Mouse (Mus musculus): ENCODE results near the gene Dnm2.
"Not testable (repeated sequence)": the region's sequence is repeated elsewhere in the genome, so short reads cannot be mapped to it uniquely, and the experiment has no call there.

Dnm2 gene

DNA sequence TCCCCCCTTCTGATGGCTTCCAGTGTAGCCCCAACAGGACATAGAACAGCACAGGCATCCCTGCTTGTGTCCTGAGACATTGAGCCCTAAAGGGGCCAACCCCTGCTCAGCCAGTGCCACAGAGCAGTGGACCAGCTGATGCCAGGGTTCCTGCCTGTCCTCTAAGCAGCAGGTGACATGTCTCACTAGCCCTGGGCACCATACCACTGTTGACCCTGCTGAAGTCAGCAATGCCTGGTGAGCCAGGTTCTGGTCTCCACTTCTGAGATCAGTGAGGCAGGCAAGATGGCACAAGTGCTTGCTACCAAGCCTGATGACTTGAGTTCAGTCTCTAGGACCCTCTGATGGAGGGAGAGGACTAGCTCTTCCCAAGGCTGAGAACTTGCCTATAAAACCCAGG, 81.1 kb downstream of the Dnm2 start:
- in situ Hi-C loops (cut with MboI): no loop called here

DNA sequence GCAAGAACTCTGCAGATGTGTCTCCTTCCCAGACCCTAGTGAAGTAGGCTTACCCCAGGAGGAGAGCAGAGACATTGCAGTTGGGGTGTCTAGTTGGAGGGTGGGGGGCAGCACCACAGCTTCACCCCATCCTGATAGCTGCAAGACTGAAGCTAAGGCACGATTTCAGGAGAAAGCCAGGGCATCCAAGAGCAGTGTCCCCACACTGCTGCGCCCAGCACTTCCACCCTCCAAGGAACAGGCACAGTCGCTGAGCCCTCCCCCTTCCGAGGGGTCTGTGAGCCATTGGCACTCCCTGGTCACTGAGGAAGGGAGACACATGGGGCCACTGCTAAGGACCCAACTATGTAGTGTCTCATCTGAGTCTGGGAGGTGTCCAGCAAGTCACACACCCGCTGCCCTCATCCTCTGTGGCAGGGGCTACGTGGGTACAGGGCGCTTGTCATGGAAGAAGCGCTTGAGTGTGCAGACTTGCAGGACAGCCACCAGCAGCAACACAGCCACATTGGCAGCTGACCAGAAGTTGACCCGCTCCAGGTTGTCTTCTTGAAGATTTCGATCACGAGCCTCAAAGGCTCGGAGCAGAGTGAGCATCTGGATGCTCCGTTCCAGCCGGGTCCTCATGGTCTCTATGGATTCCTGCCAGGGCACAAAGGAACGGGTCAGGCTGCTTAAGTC, 83.2 kb downstream of the Dnm2 start:
- in situ Hi-C loops (cut with MboI): no loop called here

DNA sequence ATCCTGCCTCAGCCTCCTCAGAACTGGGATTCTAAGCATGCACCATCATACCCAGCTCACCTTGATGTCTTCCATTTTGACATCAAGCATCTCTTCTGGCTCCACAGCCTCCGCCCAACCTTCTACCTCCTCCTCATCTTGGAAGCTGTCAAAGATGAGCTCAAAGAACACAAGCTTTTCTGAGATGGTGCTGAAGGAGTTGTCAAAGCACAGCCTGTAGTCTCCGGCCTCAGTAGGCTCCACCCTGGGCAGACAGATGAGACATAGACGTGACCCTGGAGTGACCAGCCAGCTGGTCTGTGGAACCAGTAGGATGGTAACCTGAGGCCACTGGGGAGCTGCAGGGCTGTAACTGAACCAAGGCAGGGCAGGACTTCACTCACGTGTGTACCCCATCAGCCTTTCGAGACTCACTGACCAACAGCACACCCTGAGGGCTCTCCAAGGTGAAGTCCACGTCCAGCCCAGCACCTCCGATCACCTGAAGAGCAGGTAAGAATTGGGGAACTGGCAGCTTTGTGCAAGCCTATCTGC, 84.2 kb downstream of the Dnm2 start:
- in situ Hi-C loops (cut with MboI): no loop called here

DNA sequence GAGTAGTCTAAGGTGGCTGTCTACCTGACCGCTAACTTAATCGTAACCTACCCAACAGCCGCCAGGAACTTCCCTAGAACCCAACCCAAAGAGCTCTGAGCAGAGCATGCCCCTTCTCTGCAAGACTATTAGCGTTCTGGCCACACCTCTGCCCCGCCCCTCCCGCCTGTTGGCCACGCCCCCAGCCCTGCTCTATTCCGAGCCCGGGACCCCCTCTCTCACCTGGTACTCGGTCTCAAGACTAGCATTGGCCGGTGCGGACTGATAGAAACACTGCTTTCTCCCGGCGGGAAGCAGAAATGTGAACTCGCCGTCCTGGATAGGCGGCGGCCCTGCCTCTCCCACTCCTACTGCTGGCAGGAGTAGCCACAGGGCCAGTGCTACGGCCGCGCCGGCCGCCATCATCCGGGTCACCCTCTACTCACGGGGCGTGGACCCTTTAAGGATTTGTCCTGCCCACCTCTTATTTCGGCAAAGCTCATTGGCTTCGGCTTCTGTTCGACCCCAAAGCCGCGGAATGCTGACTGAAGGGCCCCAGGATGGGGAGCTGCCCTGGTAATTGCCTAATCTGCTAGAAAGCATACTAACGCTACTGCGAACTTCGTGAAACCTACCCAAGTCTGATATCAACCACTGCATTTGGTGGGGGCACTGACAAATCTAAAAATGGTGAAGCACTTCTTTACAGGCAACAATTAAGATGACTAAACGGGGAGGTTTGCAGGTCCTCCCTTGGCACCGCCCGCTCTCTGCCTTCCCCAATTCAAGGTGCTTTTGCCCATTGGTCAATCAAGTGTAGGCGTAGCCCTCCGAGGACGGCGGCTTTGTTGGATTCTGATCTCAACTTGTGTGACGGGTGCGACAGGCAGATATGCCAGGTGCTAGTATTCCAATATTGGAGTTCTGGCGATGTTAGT, 85.3 kb downstream of the Dnm2 start, which contains the start of gene Tmed1:
TSS of gene Tmed1 (minus strand) at position 481 of the 917 bp plus-strand sequence.
- in situ Hi-C loops (cut with MboI): no loop called here

DNA sequence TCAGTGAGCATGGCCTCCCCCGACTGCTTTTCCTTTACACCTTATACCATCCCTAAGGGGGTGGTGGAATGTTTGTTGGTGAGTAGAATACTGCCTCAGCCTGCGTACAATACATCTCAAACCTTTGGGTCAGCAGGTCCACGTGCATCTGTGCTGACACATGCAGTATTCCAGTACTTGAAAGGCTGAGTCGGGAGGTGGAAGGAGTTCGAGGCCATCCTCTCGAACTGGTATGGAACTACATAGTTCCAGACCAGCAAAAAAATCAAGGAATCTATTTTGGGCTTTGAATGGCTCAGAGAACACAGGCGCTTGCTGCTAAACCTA, 85.9 kb downstream of the Dnm2 start:
- in situ Hi-C loops (cut with MboI): no loop called here

DNA sequence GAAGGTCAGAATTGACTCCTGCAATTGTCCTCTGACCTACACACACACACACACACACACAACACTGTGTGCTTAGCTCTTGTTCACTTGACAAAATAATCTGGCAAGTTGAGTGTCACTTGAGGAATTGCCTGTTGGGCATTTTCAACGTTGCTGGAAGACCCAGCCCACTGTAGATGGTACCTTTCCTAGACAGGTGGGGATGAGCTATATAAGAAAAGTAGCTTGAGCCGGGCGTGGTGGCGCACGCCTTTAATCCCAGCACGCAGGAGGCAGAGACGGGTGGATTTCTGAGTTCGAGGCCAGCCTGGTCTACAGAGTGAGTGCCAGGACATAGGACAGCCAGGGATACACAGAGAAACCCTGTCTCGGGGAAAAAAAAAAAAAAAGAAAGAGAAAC, 86.3 kb downstream of the Dnm2 start:
- in situ Hi-C loops (cut with MboI): no loop called here

DNA sequence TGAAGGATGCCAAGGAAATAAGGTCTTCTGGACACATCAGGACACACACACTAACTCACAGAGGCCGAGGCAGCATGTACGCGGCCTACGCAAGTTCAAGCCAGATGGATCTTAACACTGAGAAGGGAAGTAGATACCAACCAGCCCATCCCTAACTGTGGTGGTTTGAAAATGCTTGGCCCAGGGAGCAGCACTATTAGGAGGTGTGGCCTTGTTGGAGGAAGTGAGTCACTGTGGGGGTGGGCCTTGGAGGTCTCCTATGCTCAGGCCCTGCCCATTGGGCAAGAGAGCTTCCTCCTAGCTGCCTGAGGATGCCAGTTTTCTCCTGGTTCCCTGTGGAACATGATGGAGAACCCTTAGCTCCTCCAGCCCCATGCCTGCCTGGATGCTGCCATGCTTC, 88.8 kb downstream of the Dnm2 start:
- in situ Hi-C loops (cut with MboI): no loop called here

DNA sequence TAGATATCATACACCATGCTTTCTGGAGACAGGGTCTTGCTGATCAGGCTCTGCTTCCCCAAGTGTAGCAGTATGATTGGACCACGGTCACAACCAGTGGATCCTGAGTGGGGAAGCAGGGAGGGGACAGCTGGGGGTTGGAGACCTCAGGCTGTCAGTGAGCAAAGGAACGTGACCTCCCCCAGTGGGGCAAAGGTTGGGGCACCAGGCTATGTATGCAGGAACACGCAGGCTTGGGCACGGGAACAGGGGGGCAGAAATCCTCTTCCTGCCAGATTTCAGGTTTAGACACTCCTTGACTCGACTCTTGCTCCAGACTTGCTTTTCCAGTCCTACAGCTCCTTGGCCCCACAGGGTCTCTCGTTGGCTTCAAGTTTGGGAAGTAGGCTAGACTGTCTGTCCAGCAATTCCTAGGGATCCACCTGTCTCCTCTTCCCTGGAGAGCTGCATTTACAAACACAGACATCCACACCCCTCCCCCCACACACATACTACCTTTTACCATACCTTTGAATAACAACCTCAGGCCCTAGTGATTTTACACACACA, 93.3 kb downstream of the Dnm2 start:
- in situ Hi-C loops (cut with MboI): no loop called here

DNA sequence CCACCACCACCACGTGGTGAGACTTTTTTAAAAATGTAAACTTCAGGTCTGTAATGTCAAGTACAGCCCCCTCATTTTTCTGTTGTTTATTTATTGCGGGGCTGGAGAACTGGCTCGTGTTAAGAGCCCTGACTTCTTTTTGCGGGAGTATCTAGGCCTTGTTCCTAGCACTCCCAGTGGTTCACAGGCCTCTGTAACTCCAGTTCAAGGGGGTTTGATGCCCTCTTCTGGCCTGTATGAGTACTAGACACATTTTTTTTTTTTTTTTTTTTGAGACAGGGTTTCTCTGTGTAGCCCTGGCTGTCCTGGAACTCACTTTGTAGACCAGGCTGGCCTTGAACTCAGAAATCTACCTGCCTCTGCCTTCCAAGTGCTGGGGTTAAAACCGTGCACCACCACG, 94.0 kb downstream of the Dnm2 start:
- in situ Hi-C loops (cut with MboI): not testable (repeated sequence)

DNA sequence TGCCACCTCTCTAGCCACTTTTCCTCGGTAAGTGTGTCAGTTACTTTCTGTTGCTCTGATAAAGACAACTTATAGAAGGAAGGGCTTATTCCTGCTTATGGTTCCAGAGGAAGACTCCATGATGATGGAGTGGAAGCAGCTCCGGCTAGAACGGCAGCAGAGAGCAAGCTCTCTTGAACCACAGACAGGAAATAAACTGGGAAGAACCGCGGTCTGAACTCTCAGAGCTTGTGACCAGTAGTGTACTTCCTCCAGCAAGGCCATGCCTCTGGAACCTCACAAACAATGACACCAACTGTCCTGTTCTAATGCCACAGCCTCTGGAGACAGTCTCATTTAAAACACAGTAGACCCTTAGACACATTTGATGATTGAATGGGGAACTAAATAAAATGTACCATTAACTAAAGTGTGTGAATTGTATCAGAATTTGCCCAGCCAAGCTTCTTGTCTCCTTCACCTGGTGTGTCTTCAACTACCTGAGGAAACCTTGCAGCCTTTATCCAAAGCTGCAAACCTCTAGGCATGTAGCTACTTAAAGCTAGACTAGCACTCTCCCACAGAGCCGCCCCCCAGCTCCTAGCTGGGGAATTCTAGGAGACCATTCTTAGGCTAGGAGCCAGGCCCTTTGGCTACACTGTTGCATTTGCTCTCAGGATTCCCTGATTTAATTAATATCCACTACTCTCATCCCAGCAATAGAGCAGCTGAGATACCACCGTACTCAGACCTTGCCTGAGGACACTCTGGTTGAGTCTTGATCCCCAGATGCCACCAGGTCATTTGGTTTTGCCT, 100.6 kb downstream of the Dnm2 start:
- in situ Hi-C loops (cut with MboI): no loop called here

DNA sequence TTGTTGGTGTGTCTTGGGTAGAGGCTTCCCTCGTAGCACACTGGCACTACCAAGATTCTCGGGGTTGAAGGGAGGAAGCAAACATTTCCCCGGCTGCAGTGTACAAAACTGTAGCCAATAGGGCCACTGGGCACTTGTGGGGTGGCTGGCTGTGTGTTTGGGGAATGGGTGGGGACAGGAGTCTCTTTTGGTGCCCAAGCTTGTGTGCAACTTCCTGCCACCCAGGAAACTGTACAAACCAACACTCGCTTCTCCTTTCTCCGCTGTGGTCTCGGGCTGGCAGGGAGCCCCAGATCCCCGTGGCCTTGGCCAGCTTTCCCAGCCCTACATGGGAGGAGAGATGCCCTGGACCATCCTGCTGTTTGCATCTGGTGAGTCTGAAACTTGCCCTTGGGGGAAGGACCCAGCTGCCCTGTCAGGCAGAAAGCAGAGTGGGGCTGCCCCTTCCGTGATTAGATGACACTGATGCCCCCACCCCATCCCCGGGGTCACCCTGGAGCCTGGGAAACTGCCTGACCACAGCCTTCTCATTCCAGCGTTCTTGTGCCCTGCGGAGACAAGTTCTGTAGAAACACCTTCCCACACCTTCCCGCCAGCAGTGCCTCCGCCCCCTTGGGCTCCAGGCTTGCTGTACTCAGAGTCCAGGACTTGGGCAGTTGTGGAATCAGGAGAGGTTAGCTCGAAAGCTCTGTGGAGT, 101.4 kb downstream of the Dnm2 start, which contains the start of gene AB124611:
TSS of gene AB124611 (plus strand) at position 240 of the 697 bp plus-strand sequence.
- in situ Hi-C loops (cut with MboI): no loop called here

DNA sequence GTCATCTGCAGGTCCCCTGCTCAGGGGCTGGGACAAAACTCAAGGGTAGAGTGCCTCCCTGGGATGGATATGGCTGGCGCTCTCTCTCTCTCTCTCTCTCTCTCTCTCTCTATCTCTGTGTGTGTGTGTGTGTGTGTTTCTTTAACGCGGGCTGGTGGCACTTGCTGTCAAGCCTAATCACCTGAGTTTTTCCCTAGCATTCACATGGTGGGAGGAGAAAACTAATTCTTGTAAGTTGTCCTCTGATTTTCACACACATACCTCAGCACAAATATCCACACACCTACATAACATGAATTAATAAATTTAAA, 101.9 kb downstream of the Dnm2 start:
- in situ Hi-C loops (cut with MboI): no loop called here

DNA sequence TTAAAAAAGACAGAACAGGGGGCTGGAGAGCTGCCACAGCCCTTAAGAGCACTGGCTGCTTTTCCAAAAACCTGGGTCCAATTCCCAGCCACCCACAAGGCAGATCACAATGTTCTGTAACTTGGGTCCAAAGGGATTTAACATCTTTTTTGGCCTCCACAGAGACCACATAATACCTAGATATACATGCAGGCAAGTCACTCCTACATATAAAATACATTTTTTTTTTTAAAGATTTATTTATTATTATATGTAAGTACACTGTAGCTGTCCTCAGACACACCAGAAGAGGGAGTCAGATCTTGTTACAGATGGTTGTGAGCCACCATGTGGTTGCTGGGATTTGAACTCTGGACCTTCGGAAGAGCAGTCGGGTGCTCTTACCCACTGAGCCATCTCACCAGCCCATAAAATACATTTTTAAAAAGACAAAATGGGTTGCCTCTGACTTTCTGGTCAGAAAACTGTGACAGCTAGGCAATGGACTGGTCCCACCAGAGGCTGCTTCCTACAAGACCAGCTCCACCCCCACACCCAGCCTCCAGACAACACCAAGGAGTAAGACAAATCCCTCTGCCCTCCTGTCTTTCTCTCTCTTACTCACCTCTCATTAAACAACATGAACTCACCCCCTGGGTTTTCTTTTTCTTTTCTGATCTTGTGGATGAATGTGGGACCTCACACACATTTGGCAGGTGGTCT, 102.5 kb downstream of the Dnm2 start:
- in situ Hi-C loops (cut with MboI): no loop called here

DNA sequence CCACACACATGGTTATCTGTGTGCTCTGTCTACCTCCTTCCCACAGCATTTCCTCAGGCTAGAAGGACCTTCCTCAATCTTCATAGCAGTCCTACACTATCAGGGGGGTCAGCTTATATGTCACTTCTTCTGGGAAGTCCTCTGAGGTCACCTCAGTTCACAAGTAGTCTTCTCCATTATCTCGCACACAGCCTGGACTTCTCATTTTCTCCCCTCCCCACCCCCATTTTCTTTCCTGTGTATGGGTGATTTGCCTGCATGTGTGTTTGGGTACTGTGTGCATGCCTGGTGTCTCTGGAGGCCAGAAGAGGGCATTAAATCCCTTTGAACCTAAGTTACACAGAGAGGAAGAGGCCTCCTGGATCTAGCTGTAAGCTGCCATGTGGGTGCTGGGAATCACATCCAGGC, 103.2 kb downstream of the Dnm2 start:
- in situ Hi-C loops (cut with MboI): no loop called here

DNA sequence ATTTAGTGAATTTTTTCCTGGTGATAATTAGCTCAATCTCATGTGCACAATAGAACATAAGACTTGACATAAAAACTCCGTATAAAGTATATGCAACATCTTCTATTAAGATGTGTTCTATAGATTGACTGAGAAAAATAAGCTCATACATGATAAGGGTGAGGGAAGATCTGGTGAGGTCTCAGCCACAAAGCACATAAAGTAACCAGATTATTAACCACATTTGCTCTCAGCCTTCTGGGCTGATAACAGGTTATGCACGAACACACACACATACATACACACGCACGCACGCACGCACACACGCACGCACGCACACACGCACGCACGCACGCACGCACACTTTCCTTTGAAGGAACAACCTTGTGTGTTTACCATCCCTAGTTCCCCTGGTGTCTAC, 111.8 kb downstream of the Dnm2 start:
- in situ Hi-C loops (cut with MboI): no loop called here

DNA sequence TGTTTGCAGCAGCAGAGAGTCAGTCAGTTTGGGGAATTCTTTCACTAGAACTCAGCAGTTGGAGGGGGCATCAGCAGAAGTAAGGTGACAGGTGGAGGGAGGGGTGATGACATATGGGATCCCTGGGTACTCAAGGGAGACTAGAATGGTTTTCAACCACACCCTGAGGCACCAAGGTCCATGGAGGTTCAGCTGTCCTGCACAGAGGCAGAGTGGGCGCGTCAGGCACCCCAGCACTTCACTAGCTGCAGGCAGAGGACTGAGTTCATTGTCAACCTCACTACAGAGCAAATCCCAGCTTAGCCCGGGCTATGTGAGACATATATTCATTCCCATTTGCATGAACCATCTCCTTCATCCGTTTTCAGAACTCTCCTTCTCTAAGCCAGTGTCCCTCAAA, 112.3 kb downstream of the Dnm2 start:
- in situ Hi-C loops (cut with MboI): no loop called here

DNA sequence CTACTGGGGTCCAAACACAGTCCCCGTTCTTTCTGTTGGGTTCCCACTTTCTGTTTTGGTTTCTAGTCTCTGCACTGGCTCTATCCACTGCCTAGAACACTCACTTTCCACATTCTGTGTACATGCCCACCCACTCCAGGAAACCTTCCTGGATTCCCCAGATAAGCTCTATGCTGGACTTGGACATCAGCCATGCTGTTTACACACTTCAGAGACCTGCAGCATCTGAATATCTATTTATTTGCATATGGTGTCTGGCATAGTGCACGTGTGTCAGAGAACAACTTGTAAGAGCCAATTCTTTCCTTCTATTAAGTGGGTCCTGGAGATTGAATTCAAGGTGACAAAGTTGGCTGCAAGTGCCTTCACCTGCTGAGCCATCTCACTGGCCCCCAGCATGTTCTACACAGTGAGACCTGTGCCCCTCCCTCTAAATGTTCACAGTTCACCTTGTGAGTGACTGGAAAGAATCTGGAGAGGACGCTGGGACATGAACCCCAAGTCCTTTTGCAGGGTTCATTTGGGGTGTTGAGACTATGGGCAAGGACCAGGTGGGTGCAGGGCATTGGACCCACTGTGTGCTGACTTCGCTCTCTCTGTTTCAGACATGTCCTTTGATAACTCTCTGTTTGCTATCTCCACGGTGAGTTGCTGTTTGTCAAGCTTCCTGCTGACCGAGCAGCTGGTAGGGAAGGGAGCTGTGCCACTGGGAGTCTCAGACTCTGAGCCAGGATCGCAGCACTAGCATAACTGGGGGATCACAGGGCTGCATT, 115.5 kb downstream of the Dnm2 start:
- in situ Hi-C loops (cut with MboI): no loop called here

DNA sequence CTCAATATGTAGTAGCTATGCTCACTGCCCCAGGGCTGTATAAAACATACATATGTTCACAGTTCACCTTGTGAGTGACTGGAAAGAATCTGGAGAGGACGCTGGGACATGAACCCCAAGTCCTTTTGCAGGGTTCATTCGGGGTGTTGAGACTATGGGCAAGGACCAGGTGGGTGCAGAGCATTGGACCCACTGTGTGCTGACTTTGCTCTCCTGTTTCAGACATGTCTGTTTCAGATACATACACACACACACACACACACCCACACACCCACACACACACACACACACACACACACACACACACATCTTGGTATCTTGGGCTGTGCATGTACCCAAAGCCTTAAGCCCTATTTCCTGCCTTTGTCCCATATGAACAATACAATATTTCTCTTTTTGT, 117.3 kb downstream of the Dnm2 start:
- in situ Hi-C loops (cut with MboI): not testable (repeated sequence)

DNA sequence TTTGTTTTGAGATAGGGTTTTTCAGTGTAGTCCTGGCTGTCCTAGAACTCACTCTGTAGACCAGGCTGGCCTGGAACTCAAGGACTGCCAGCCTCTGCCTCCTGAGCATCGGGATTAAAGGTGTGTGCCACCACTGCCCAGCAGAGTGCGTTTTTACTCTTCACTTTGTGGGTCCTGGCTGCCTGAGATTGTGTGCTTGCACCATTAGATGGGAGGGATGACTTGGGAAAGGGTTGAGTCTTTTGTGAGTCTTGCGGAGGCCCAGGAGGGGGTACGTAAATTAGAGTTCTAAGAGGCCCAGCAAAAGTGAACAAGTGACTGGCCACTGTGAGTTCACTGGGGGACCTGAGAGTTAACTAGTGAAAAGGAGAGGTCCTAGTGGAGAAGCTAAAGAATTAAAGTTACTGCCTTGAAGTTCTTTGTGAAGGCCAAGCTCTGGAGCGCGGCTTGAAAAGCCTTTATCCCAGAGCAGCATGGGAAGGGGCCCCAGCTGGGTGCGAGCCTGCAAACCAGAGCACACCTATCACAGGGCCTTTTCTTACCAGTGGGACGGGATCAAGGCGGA, 120.7 kb downstream of the Dnm2 start:
- in situ Hi-C loops (cut with MboI): no loop called here
